Mouse (Mus musculus) C2C12 (cell line): ENCODE measurements around the gene Tor1aip2. TPM values are rescaled to one million over a fixed set of nuclear protein-coding genes. Genes with fewer than 3 reads are reported as not detected.

Source experiments
- H3K27me3 ChIP-seq: one replicate; pipeline ENCODE4 v1.6.1; 2011; ENCODE audit not compliant: control insufficient read depth, insufficient read depth, insufficient read length
- H3K36me3 ChIP-seq: one replicate; pipeline ENCODE4 v1.6.1; 2011; ENCODE audit not compliant: control insufficient read depth, insufficient read depth
- H3K4me3 ChIP-seq: one replicate; pipeline ENCODE4 v1.5.1; 2011; ENCODE audit warnings: mild to moderate bottlenecking, control low read depth; ENCODE audit not compliant: poor library complexity, insufficient read depth, severe bottlenecking
- H3K79me2 ChIP-seq: one replicate; pipeline ENCODE4 v1.6.1; 2011; ENCODE audit not compliant: control insufficient read depth, insufficient read depth
- H3K79me3 ChIP-seq: one replicate; pipeline ENCODE4 v1.6.1; 2011; ENCODE audit warnings: low read depth, control low read depth
- H3ac ChIP-seq: one replicate; pipeline ENCODE3; 2011; ENCODE audit warnings: low read depth; ENCODE audit not compliant: control insufficient read depth, insufficient read length
- CEBPB ChIP-seq: IDR thresholded peaks from one replicate; pipeline ENCODE4 v1.6.1; 2011; ENCODE audit warnings: low read depth, mild to moderate bottlenecking, control low read depth, moderate library complexity
- CTCF ChIP-seq: IDR thresholded peaks from one replicate; pipeline ENCODE4 v1.5.1; 2011; ENCODE audit not compliant: control insufficient read depth, insufficient read depth, insufficient read length
- FOSL1 ChIP-seq: IDR thresholded peaks from one replicate; pipeline ENCODE4 v1.8.0; 2011; ENCODE audit warnings: mild to moderate bottlenecking, low read length; ENCODE audit not compliant: poor library complexity, insufficient read depth, severe bottlenecking
- MAX ChIP-seq: IDR thresholded peaks from one replicate; pipeline ENCODE4 v1.6.1; 2011; ENCODE audit warnings: mild to moderate bottlenecking, control low read depth
- MYOD1 ChIP-seq: IDR thresholded peaks from one replicate; pipeline ENCODE4 v1.6.1; 2011; ENCODE audit warnings: low read depth; ENCODE audit not compliant: control insufficient read depth, insufficient read length
- MYOG ChIP-seq: IDR thresholded peaks from one replicate; pipeline ENCODE4 v1.6.1; 2011; ENCODE audit not compliant: control insufficient read depth, insufficient read length; ENCODE audit errors: extremely low read depth
- USF1 ChIP-seq: IDR thresholded peaks from one replicate; pipeline ENCODE4 v1.6.1; 2011; ENCODE audit warnings: low read depth, mild to moderate bottlenecking, control low read depth, moderate library complexity
- polyA plus RNA-seq: library from polyadenylated mRNA; unstranded; fragments of >200 nt; fragmentation: generic; extraction: Trizol; gene quantifications from one replicate; pipeline ENCODE4 v1.2.1, GENCODE M21; 2012; ENCODE audit warnings: missing spikeins

Tor1aip2 gene
- polyA plus RNA-seq, 1 experiment, result 38.4 TPM

DNA sequence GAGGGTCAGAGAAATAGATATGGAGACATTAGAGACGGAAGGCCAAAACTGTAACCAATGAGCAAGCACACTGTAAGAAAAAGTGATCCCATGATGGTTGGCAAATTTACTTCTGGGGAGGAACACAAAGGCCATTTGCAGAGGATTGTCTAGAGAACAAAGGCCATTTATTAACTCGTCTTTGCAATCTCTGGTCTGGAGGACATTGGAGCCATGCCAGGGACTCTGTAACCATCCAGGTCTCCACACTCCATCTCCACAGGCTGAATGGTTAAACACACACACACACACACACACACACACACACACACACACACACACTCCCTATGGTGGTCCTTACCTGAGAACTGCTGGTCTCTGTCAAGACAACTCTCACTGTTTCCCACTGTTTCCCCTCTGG, 70.2 kb downstream of the Tor1aip2 start:
- Histone ChIP-seq H3K4me3 (no peak overlapping the region), H3ac (no peak overlapping the region), H3K79me2 (no peaks in the 10 kb centered on the region), H3K36me3 (no peaks in the 10 kb centered on the region), H3K27me3 (no peaks in the 10 kb centered on the region), H3K79me3 (no peaks in the 10 kb centered on the region)
- TF ChIP-seq USF1 (no peak), MYOD1 (no peak), MYOG (no peak), FOSL1 (no peak), MAX (no peak), CTCF (no peak), CEBPB (no peak)

GRCm38 (mm10) chr1:156107424-156107823, 72.2 kb downstream of the Tor1aip2 start:
- Histone ChIP-seq H3K36me3 (no peaks in the 10 kb centered on the region), H3ac (no peak overlapping the region)
- TF ChIP-seq MAX (no peak), FOSL1 (no peak), MYOG (no peak), CEBPB (no peak), MYOD1 (no peak), USF1 (no peak), CTCF (no peak)

DNA sequence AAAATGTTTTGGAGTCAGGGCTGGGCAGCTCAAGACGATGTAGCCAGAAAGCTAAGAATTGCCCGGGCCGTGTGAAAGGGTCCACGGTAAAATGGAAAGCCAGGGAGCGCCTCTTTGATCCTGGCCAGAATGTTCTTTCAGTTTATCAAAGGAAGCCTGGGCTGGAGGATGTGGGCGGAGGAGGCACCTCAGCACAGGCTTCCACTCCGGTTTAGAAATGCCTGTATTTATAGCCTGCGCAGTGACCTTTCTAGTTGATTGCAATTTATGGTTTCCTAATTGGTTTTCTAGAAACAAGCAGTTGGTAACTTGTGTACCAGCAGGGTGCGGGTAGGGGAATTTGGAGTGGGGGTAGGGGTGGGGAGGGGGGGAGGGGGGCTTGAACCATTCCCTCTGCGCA, 73.2 kb downstream of the Tor1aip2 start:
- Histone ChIP-seq H3K4me3 (no peak overlapping the region), H3K36me3 (no peaks in the 10 kb centered on the region), H3K79me2 (no peaks in the 10 kb centered on the region), H3K79me3 (no peaks in the 10 kb centered on the region), H3ac (no peak overlapping the region), H3K27me3 (no peaks in the 10 kb centered on the region)
- TF ChIP-seq CTCF (no peak), MYOG (no peak), FOSL1 (no peak), MAX (no peak), CEBPB (no peak), MYOD1 (no peak), USF1 (no peak)

More at GRCm38 (mm10) chr1:156107424-156107823, 72.2 kb downstream of the Tor1aip2 start:
- Histone ChIP-seq H3K27me3 (no peaks in the 10 kb centered on the region), H3K79me2 (no peaks in the 10 kb centered on the region), H3K4me3 (no peak overlapping the region), H3K79me3 (no peaks in the 10 kb centered on the region)

DNA sequence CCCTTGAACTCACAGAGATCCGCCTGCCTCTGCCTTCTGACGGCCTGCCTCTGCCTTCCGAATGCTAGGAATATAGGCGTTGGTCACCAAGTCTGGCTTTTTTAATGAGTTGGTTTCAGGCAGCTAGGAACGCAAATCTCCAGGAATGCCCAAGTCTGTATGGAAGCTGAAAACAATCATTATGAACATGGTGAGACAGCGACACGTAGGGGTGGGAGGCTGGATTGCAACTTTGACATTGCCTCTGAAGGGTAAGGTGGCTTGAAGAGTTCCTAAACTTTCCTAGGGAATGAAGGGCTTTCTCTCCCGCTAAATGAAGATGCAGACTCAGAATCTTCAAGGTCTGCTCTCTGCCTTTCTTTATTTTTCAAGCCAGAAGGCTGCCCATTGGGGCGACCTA, 75.9 kb downstream of the Tor1aip2 start:
- no peak for TF ChIP-seq MAX
- TF ChIP-seq CTCF, result peak; percentile 17
- Histone ChIP-seq H3K27me3 (no peaks in the 10 kb centered on the region), H3ac (no peak overlapping the region), H3K4me3 (no peak overlapping the region), H3K79me3 (no peaks in the 10 kb centered on the region), H3K36me3 (no peaks in the 10 kb centered on the region), H3K79me2 (no peaks in the 10 kb centered on the region)

GRCm38 (mm10) chr1:156111728-156112127, 76.5 kb downstream of the Tor1aip2 start:
- H3ac ChIP-seq, result no peak overlapping the region
- TF ChIP-seq USF1 (no peak), MYOD1 (no peak), MAX (no peak), FOSL1 (no peak), CEBPB (no peak), MYOG (no peak), CTCF (no peak)
- no peaks in the 10 kb centered on the region for H3K79me2 ChIP-seq
- no peaks in the 10 kb centered on the region for H3K27me3 ChIP-seq
- H3K4me3 ChIP-seq, result no peak overlapping the region
- no peaks in the 10 kb centered on the region for H3K79me3 ChIP-seq
- H3K36me3 ChIP-seq, result no peaks in the 10 kb centered on the region

DNA sequence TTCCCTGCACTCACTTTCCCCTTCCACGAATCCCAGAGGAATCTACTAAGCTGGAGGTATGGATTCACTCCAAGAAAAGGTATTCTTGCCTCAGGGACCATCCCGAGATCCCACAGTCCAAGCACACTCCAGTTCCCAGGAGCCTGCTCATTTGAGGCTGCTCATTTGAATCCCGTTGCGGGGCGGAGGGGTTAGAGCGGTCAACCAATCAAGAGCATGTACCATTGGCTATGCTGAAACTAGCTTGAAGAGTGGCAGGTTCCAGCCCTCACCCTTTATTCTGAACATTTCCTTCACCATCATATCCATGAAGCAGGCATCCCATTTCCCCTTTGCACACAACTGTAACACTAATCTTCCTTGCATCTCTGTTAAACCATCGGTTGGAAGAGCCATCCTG, 76.9 kb downstream of the Tor1aip2 start:
- Histone ChIP-seq H3K36me3 (no peaks in the 10 kb centered on the region), H3K27me3 (no peaks in the 10 kb centered on the region), H3ac (no peak overlapping the region), H3K79me3 (no peaks in the 10 kb centered on the region), H3K4me3 (no peak overlapping the region), H3K79me2 (no peaks in the 10 kb centered on the region)
- TF ChIP-seq FOSL1, result no peak
- TF ChIP-seq CTCF, result no peak
- no peak for TF ChIP-seq USF1
- no peak for TF ChIP-seq MYOD1
- no peak for TF ChIP-seq MYOG
- no peak for TF ChIP-seq CEBPB
- TF ChIP-seq MAX, result no peak
